Mouse (Mus musculus) hindbrain, embryonic 12.5 days (tissue): ENCODE data around the gene Itpkb. TPM values are rescaled to one million over a fixed set of nuclear protein-coding genes. Genes with fewer than 3 reads are reported as not detected.

Source experiments
- ATAC-seq: fragments of 200-750 bp; cut with Nextera tagmentation; 2 replicates; pipeline ENCODE4 v1.8.0; 2017; ENCODE audit warnings: moderate TSS enrichment; ENCODE audit not compliant: low FRiP score
- H3K27ac ChIP-seq: fragments of 300-500 bp; sonication (generic); 2 replicates; pipeline ENCODE4 v1.5.1; 2016; ENCODE audit warnings: mild to moderate bottlenecking
- H3K27me3 ChIP-seq: fragments of 300-500 bp; sonication (generic); 2 replicates; pipeline ENCODE4 v1.6.1; 2016; ENCODE audit warnings: mild to moderate bottlenecking
- H3K36me3 ChIP-seq: fragments of 300-500 bp; sonication (generic); 2 replicates; pipeline ENCODE4 v1.6.1; 2016; ENCODE audit warnings: mild to moderate bottlenecking
- H3K4me1 ChIP-seq: fragments of 300-500 bp; sonication (generic); 2 replicates; pipeline ENCODE4 v1.6.1; 2016
- H3K4me2 ChIP-seq: fragments of 300-500 bp; sonication (generic); replicated peaks from 2 replicates; pipeline ENCODE4 v1.6.1; 2016; ENCODE audit warnings: mild to moderate bottlenecking
- H3K4me3 ChIP-seq: fragments of 300-500 bp; sonication (generic); 2 replicates; pipeline ENCODE4 v1.5.1; 2016; ENCODE audit warnings: mild to moderate bottlenecking
- H3K9ac ChIP-seq: fragments of 300-500 bp; sonication (generic); 2 replicates; pipeline ENCODE4 v1.6.1; 2016; ENCODE audit warnings: mild to moderate bottlenecking, moderate library complexity
- H3K9me3 ChIP-seq: fragments of 300-500 bp; sonication (generic); replicated peaks from 2 replicates; pipeline ENCODE4 v1.6.1; 2016; ENCODE audit warnings: mild to moderate bottlenecking
- whole genome bisulfite sequencing: fragments of 180-500 bp; shearing (Covaris S2); methylation state at CpG from one replicate; pipeline ENCODE4 v1.1.7; 2016; 5-methylcytosine and 5-hydroxymethylcytosine counted together
- polyA plus RNA-seq: library from polyadenylated mRNA; unstranded; fragments of >200 nt; fragmentation: Nextera tagmentation; extraction: Ambion mirVana; gene quantifications from 2 replicates; pipeline ENCODE4 v1.2.1, GENCODE M21; 2016

Itpkb gene
- polyA plus RNA-seq, result 7.7 and 8.3 TPM in 2 replicates

DNA sequence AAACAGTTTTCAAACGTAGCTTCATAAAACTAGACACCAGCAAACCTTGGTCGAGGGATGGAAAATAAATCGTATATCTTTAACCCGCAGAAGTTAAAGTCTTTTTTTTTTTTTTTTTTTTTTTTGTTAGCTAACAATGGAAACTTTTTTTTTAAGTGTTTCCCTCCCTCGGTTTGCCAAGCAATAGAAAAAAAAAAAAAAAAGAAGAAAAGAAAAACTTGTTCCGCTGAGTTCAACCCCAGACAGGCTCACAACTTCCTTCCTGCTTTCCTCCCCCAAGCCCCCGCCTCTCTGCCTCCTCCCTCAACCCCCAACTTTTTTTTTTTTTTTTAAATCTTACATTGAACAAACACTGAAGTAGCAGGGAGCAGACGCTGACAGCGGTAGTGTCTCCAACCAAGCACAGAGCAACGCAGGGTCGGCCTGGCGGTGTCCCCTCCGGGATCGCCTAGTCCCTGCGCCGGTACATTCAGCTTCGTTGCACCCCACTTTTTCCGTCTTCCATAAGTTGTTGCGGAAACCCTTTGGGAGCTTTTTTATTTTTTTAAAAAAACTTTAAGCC, at the start of gene Itpkb:
Gene Itpkb, plus strand, starts transcription at position 341 of the 562 bp plus-strand sequence.
- WGBS, result 3% methylated on average over 19 of the region's 19 CpGs
- peak within 1 kb of the TSS; percentile 78 for H3K9ac ChIP-seq

DNA sequence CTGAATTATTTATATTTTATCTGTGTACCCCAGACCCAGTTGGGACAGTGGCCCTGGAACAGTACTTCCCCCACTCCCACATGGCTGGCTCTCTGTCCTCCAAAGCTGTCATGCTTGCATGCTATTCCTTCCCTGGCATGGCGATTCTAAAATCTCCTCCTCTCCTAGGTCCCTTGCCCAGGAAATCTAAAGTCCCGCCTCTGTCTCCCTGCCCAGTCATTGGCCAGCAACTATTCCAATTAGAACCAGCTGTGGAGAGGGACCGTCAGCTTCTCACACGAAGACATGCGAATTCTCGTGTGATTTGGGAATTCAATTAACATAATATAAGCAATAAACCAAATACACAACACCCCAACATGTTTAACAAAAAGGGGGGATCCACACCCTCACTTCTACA, 47.7 kb upstream of the Itpkb start:
- no peak for ATAC-seq
- no peaks in the 10 kb centered on the region for H3K9me3 ChIP-seq
- no peak overlapping the region for H3K4me2 ChIP-seq
- peaks cover 32% of the 10 kb centered on the region for H3K4me1 ChIP-seq
- H3K27me3 ChIP-seq, result no peaks in the 10 kb centered on the region
- WGBS, result 40% methylated on average over 6 of the region's 6 CpGs
- no peak overlapping the region for H3K4me3 ChIP-seq
- H3K36me3 ChIP-seq, result no peaks in the 10 kb centered on the region
- H3K27ac ChIP-seq, result no peak overlapping the region
- H3K9ac ChIP-seq, result no peak overlapping the region

More for the DNA sequence above, at the start of gene Itpkb:
- H3K27ac ChIP-seq, result peak within 1 kb of the TSS; percentile 71
- peak; percentile 17 for ATAC-seq
- no peaks in the 10 kb centered on the region for H3K36me3 ChIP-seq
- no peaks in the 10 kb centered on the region for H3K9me3 ChIP-seq
- H3K4me2 ChIP-seq, result peak within 1 kb of the TSS; percentile 99
- peaks cover 44% of the 10 kb centered on the region for H3K4me1 ChIP-seq
- peaks cover 33% of the 10 kb centered on the region for H3K27me3 ChIP-seq
- H3K4me3 ChIP-seq, result peak within 1 kb of the TSS; percentile 56

DNA sequence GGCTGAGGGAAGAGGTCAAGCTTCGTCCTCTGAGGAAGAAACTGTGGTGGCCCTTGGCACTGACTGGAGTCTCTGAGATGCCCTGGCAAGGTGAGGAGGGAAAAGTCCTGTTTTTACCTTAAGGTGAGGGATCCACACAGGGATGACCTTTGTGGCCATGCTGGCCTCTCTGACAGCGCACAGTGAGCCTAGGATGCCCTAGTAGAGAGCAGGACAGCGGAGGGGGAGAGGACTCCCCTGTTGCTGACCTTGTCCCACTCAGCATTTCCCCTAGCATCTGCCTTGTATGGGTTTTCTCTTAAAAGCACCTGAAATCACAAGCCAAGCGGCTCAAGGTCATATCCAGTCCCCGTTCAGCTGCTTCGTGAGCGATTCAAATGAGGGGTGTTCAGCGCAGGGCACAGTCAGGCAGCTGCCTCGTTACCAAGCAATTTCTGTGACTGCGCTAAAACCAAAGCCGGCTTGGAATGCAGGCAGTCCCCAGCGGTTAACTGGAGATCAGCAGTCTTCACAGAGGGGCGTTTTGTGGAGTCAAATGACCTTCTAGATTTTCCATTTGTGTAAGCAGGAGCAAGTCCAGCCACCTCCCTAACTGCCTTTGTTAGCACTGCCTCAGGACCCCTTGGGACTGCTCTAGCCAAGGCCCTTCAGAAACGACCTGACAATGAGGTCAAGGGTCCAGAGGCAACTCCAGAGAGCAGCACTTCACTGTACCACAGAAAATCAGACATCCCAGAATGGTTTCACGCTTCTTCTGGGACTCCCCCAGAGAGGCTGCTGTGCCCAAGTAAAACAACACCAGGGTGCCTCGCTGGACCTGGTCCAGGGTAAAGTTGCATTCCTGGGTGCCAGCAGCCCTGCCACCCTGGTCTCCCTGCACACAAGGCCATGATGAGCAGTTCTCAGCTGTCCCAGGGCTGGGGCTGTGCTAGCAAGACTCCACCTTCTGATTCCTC, 46.2 kb upstream of the Itpkb start:
- WGBS, result 19% methylated on average over 16 of the region's 16 CpGs
- ATAC-seq, result peak; percentile 64
- Histone ChIP-seq H3K9me3 (no peaks in the 10 kb centered on the region), H3K27me3 (no peaks in the 10 kb centered on the region), H3K27ac (peak overlapping the region; percentile 12; the same call in 1 of the 2 replicates), H3K4me2 (0 out of 2 replicates have a peak overlapping the region, but pooled peaks have one; percentile 2), H3K4me1 (peaks cover 32% of the 10 kb centered on the region), H3K9ac (no peak overlapping the region), H3K4me3 (no peak overlapping the region), H3K36me3 (no peaks in the 10 kb centered on the region)

DNA sequence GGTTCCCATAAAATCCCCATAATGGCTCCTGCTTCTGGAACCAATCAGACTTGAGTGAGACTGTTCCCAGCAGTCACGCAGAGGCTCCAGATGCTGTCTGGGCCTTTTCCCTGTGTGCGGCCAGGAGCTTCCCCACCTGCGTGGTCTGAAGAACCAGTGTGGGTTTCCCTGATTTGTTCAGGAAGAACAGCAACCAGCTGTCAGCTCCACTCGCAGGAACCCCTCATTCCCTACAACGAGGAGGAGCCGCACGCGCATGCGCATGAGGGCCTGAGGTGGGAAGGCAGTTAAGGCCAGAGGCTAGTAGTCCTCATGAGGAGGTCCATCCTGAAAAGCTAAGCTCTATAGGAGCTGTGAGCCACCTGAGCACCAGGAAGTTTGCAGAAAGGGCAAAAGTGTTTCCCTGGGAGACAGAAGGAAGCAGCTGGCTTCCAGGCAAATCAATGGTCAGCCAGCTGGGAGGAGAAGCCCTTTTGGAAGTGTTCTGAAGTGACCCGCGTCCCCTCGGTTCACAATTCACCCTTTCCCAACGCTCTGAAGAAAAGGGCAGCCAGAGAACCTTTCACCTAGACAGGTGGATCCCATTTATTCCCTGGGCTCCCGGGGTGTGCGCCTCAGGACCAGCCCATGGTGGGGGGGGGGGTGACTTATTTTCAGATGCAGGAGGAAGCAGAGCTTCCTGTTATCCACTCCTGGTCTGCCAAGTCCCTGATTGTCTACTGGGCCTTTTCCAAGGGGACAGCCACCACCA, 44.0 kb upstream of the Itpkb start:
- no peak overlapping the region for H3K27ac ChIP-seq
- no peak overlapping the region for H3K4me2 ChIP-seq
- no peaks in the 10 kb centered on the region for H3K36me3 ChIP-seq
- no peak overlapping the region for H3K4me3 ChIP-seq
- peaks cover 25% of the 10 kb centered on the region for H3K4me1 ChIP-seq
- no peak for ATAC-seq
- H3K9ac ChIP-seq, result no peak overlapping the region
- no peaks in the 10 kb centered on the region for H3K9me3 ChIP-seq
- WGBS, result 62% methylated on average over 15 of the region's 15 CpGs
- H3K27me3 ChIP-seq, result no peaks in the 10 kb centered on the region

DNA sequence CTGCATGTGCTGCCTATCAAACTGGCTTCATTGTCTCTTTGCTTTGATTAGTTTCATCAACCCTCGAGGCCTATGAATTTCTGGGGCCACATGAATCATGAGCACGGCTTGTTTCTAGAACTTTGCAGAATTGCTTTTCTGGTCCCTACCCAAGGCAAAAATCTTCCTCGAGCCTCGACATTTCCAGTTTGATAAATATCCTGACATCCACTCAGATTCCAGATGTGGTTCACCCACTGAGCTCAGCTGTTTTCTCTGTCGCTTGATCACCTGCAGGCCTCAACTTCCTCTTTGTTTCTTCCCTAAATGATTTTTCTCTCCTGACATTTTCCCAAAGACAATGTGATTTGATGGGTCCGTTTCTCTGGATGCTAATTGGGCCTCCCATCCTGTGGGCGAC, 42.1 kb upstream of the Itpkb start:
- WGBS, result 73% methylated on average over 7 of the region's 7 CpGs
- Histone ChIP-seq H3K36me3 (no peaks in the 10 kb centered on the region), H3K27ac (no peak overlapping the region)

DNA sequence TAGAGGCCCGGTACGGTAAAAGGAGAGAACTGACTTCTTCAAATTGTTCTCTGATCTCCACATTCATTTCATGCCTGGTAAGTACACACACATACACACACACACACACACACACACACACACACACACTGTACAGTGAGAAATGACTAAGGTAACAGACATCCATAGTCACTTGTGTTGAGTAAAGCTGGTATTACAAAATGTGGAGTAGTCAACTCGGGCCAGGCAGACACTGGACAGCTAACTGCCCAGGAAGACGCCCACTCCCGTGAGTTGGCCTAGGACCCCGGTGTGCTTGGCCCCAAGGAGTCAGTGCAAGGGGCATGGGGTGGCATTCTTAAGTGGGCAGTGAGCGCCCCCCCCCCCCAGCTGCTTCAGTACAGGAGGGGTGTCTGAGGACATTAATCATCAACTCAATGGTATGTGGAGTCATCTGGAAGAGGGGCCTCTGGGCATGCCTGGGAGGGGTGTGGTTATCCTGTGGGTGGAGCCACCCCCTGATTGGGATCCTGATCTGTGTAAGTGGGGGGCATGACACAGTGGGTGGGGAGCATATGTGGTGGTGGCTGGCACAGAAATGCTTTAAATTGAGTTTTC, 41.3 kb upstream of the Itpkb start:
- H3K9me3 ChIP-seq, result no peaks in the 10 kb centered on the region
- H3K4me2 ChIP-seq, result no peak overlapping the region
- WGBS, result 88% methylated on average over 7 of the region's 7 CpGs
- H3K4me3 ChIP-seq, result no peak overlapping the region
- no peak for ATAC-seq
- H3K9ac ChIP-seq, result no peak overlapping the region
- peaks cover 19% of the 10 kb centered on the region for H3K4me1 ChIP-seq
- no peaks in the 10 kb centered on the region for H3K36me3 ChIP-seq
- no peak overlapping the region for H3K27ac ChIP-seq
- no peaks in the 10 kb centered on the region for H3K27me3 ChIP-seq

More for the DNA sequence above, 42.1 kb upstream of the Itpkb start:
- Histone ChIP-seq H3K4me3 (no peak overlapping the region), H3K9ac (no peak overlapping the region), H3K4me1 (peaks cover 24% of the 10 kb centered on the region), H3K27me3 (no peaks in the 10 kb centered on the region), H3K4me2 (no peak overlapping the region), H3K9me3 (no peaks in the 10 kb centered on the region)
- no peak for ATAC-seq

DNA sequence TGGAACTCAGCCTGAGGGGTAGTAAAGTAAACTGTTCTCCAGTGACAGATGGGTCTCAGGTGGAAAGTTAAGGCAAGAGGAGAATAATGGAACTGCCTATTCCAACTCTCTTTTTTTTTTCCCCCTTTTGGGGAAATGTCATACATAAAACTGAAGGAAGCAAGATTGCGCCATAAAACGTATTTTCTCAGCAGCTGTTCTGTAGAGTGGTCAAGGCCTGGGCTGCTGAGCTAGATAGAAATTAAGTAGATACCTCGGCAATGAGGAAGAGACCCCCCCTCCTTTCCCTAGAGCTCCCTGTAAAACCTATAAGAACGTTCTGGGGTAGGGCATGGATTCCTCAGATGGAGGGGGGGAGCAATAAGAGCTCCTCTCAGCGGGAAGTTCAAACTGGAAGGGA, 40.5 kb upstream of the Itpkb start:
- WGBS, result 76% methylated on average over 5 of the region's 5 CpGs
- Histone ChIP-seq H3K27me3 (no peaks in the 10 kb centered on the region), H3K9me3 (no peaks in the 10 kb centered on the region), H3K4me3 (no peak overlapping the region), H3K9ac (no peak overlapping the region), H3K4me2 (no peak overlapping the region), H3K36me3 (no peaks in the 10 kb centered on the region), H3K4me1 (peaks cover 11% of the 10 kb centered on the region), H3K27ac (no peak overlapping the region)
- no peak for ATAC-seq

DNA sequence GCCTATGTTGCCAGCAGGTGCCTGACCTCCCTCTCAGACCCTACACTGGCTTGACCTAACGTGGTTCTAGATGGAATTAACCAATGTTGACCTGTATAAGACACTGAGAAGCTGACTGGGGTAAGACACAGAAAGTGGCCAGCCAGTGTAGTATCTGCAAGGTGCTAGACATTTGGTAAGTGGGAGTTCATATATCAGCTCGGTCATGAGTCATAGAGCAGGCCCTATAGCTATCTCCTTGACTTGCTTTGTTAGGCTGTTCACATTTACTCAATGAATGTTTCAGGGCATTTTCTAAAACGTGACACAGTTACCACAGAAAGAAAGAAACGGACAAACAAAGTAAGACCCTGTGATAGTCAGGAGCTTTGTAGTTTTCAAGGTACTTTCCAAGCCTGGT, 39.9 kb upstream of the Itpkb start:
- Histone ChIP-seq H3K27me3 (no peaks in the 10 kb centered on the region), H3K4me2 (no peak overlapping the region), H3K4me1 (peaks cover 11% of the 10 kb centered on the region), H3K36me3 (no peaks in the 10 kb centered on the region), H3K27ac (no peak overlapping the region), H3K9me3 (no peaks in the 10 kb centered on the region), H3K9ac (no peak overlapping the region), H3K4me3 (no peak overlapping the region)
- ATAC-seq, result no peak
- 80% methylated on average over 4 of the region's 4 CpGs for WGBS

DNA sequence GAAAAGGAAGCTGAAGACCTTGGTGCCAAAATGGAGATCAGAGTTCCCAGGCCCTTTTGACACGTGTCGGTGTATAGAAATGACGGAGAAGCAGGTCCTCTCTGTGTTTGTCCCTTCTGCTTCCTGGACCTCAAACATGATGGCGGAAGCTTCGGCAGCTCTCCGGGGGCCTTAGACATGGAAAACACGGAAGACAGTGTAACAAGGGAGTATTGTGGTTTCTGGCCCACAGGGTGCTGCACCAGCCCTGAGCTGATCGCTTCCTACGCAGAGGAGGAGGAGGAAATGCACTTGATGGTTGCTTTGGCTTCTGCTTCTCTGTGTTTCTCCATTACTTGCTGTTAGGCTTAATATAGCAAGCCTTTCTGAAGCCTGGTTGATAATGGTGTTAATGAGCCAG, 34.2 kb upstream of the Itpkb start:
- Histone ChIP-seq H3K36me3 (no peaks in the 10 kb centered on the region), H3K9ac (no peak overlapping the region), H3K4me3 (no peak overlapping the region), H3K4me2 (no peak overlapping the region), H3K27me3 (no peaks in the 10 kb centered on the region), H3K4me1 (0 out of 2 replicates have a peak, but pooled peaks cover 8% of the 10 kb centered on the region), H3K27ac (no peak overlapping the region), H3K9me3 (no peaks in the 10 kb centered on the region)
- 89% methylated on average over 9 of the region's 9 CpGs for WGBS
- ATAC-seq, result no peak

DNA sequence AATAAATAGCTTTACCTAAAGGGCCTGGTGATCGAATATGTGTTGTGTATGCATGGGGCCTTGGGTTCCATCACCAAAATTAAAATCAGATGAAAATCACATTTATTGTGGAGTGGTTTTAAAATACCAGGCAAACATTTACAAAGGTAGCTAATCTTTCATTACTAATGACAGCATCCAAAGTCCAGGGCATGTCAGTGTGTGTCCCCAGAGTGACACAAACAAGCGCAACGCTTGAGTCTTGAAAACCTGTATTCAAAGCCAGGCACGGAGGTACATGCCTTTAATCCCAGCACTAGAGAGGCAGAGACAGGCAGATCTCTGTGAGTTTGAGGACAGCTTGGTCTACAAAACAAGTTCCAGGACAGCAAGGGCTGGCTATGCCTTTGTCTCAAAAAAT, 30.6 kb upstream of the Itpkb start:
- Histone ChIP-seq H3K4me1 (peaks cover 12% of the 10 kb centered on the region; the same call in 1 of the 2 replicates), H3K9ac (no peak overlapping the region), H3K4me3 (no peak overlapping the region), H3K9me3 (no peaks in the 10 kb centered on the region), H3K36me3 (no peaks in the 10 kb centered on the region), H3K27ac (no peak overlapping the region), H3K27me3 (no peaks in the 10 kb centered on the region), H3K4me2 (no peak overlapping the region)
- ATAC-seq, result no peak
- WGBS, result 90% methylated on average over 4 of the region's 4 CpGs

DNA sequence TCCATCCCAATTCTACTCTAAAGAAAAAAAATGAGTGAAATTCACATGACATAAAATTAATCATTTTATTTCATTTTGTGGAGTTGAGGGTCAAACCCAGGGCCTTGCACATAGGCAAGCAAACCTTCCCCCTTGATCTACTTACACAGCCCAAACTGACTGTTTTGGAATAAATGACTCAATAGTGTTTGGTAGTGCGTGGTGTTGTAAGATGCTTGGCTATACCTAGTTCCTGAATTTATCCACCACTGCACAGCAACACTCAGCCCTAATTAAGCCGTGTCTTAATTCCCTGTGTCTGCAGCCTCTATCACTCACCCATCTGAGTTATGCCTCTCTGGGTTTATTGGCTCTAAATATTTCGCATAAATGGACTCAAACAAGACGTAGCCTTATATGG, 30.0 kb upstream of the Itpkb start:
- H3K27me3 ChIP-seq, result no peaks in the 10 kb centered on the region
- no peaks in the 10 kb centered on the region for H3K36me3 ChIP-seq
- no peak for ATAC-seq
- H3K4me2 ChIP-seq, result no peak overlapping the region
- H3K27ac ChIP-seq, result no peak overlapping the region
- WGBS, result 91% methylated on average over 4 of the region's 4 CpGs
- H3K4me1 ChIP-seq, result peaks cover 12% of the 10 kb centered on the region; the same call in 1 of the 2 replicates
- H3K9ac ChIP-seq, result no peak overlapping the region
- H3K4me3 ChIP-seq, result no peak overlapping the region
- no peaks in the 10 kb centered on the region for H3K9me3 ChIP-seq

DNA sequence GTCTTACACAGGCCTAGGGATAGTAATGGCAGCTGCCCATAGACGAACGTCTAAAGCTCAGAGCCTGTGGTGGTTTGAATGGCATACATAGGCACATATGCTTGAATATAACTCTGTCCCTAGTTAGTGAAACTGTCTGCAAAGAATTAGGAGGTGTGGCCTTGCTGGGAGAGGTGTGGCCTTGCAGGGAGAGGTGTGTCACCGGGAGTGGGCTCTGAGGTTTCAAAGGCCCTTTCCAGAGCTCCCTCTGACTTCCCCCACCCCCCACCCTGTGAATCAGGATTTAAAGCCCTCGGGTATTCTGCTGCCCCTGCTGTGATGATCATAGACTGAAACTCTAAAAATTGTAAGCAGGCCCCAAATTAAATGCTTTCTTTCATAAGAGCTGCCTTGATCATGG, 29.3 kb upstream of the Itpkb start:
- Histone ChIP-seq H3K4me1 (peaks cover 12% of the 10 kb centered on the region; the same call in 1 of the 2 replicates), H3K4me3 (no peak overlapping the region), H3K9ac (no peak overlapping the region), H3K9me3 (no peaks in the 10 kb centered on the region), H3K27me3 (no peaks in the 10 kb centered on the region), H3K4me2 (no peak overlapping the region), H3K27ac (no peak overlapping the region), H3K36me3 (no peaks in the 10 kb centered on the region)
- ATAC-seq, result no peak
- WGBS, result 54% methylated on average over 4 of the region's 4 CpGs
